Mouse (Mus musculus) lung, postnatal 4 days (tissue): ENCODE data around the gene Fosl2.

ENCODE experiments used
- DNase-seq, 2 experiments: peaks; one replicate each; pipeline ENCODE4 v3.0.0; 2021

The Fosl2 gene

GRCm38 (mm10) chr5:32135336-32136206 is at the start of gene Fosl2:
Fosl2 (plus strand) TSS chr5:32135801.
- DNase-seq: peak; percentile 97 to 98

- DNase-seq: no peak
Observed at GRCm38 (mm10) chr5:32085971-32086370, 49.6 kb upstream of the Fosl2 start.

GRCm38 (mm10) chr5:32086526-32087090 is 49.0 kb upstream of the Fosl2 start:
- DNase-seq: no peak

- no peak for DNase-seq
Observed at GRCm38 (mm10) chr5:32089481-32089880, 46.1 kb upstream of the Fosl2 start.

- no peak for DNase-seq
Observed at GRCm38 (mm10) chr5:32092281-32092680, 43.3 kb upstream of the Fosl2 start.

GRCm38 (mm10) chr5:32098691-32099090 is 36.9 kb upstream of the Fosl2 start:
- DNase-seq: peak in 1 of 2 experiments; percentile 46

GRCm38 (mm10) chr5:32102484-32102883 is 33.1 kb upstream of the Fosl2 start:
- DNase-seq: peak; percentile 65 to 76

- DNase-seq: peak in 1 of 2 experiments; percentile 34
Observed at GRCm38 (mm10) chr5:32102971-32103431, 32.6 kb upstream of the Fosl2 start.

GRCm38 (mm10) chr5:32103545-32103944 is 32.1 kb upstream of the Fosl2 start:
- DNase-seq: no peak

GRCm38 (mm10) chr5:32104119-32104990 is 31.2 kb upstream of the Fosl2 start:
- DNase-seq: peak in 1 of 2 experiments; percentile 39

GRCm38 (mm10) chr5:32106473-32107140 is 29.0 kb upstream of the Fosl2 start:
- DNase-seq: no peak

GRCm38 (mm10) chr5:32110651-32111050 is 24.9 kb upstream of the Fosl2 start:
- no peak for DNase-seq

- peak in 1 of 2 experiments; percentile 36 for DNase-seq
Observed at GRCm38 (mm10) chr5:32112206-32112916, 23.2 kb upstream of the Fosl2 start.

GRCm38 (mm10) chr5:32120901-32121376 is 14.7 kb upstream of the Fosl2 start:
- DNase-seq: peak in 1 of 2 experiments; percentile 46

GRCm38 (mm10) chr5:32121936-32122335 is 13.7 kb upstream of the Fosl2 start:
- DNase-seq: peak in 1 of 2 experiments; percentile 30

- DNase-seq: no peak
Observed at GRCm38 (mm10) chr5:32122363-32122762, 13.2 kb upstream of the Fosl2 start.

GRCm38 (mm10) chr5:32124957-32125356 is 10.6 kb upstream of the Fosl2 start:
- DNase-seq: no peak

GRCm38 (mm10) chr5:32127226-32127625 is 8.4 kb upstream of the Fosl2 start:
- no peak for DNase-seq

GRCm38 (mm10) chr5:32127927-32128326 is 7.7 kb upstream of the Fosl2 start:
- no peak for DNase-seq

GRCm38 (mm10) chr5:32132971-32133501 is 2.6 kb upstream of the Fosl2 start:
- peak; percentile 78 to 85 for DNase-seq

GRCm38 (mm10) chr5:32133549-32134004 is 2.0 kb upstream of the Fosl2 start:
- peak; percentile 88 to 93 for DNase-seq
